8 mouse cellular contexts compared by ENCODE assay signal in the genomic region with DNA sequence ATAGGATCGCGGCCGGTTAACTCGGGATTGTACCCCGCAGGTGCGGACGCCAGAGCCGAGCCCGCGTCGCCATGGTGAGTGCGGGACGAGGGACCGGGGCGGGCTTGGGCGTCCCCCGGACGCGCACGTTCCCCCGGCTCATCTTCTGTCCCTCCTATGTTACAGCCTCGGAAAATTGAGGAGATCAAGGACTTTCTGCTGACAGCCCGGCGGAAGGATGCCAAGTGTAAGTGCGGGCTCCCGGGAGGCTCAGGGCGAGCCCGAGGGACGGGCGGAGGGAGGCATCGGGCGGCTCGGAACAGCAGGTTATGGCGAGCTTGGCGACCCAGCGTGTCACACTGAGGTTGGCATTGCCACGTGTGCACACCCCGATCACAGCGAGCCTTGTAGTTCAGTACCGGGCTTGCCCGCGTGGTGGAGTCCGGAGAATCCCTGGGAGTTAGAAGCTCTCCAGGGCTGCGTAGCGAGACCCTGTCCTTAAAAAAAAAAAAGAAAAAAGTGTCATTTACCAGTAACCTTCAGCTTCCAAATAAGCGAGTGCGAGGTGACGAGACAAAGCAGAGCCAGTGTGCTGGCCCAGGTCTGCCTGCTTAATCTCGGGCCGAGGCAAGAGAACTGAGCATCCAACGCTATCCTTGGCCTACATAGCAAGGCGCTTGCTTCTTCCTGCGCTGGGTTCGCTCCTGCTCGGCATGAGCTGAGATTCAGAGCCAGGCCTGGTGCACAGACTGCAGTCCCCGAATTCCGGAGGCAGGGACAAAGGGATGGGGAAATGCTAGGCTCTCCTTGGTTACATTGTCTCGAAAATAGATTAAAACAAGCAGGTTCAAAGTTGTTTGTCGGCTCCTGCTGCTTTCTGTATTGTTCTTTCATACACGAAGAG. TPM values are rescaled to one million over a fixed set of nuclear protein-coding genes. Genes with fewer than 3 reads are reported as not detected.
DNase-seq lines count a peak whose midpoint lies in the region; ATAC-seq lines count a peak whose summit lies in the region.

No protein-coding gene starts in this region.

- DNase-seq in T-cell, adult 2 months (ENCODE audit: low spot score) = peak; percentile 82
- DNase-seq in cerebellum, postnatal 4 days (ENCODE audit: low spot score in 2 of 2) = peak; percentile 60 to 82
- DNase-seq in frontal cortex, postnatal 36 days (ENCODE audit: low spot score in 2 of 2) = peak; percentile 66 to 80
- DNase-seq in hindbrain, embryonic 14.5 days (ENCODE audit: low spot score) = peak; percentile 85
- DNase-seq in left cerebral cortex, adult 11 months (ENCODE audit: low spot score) = peak; percentile 75
- peak; percentile 84 for DNase-seq in lung, postnatal 36 days
- DNase-seq in right cerebral cortex, adult 18-20 months = peak; percentile 79
- DNase-seq in urinary bladder, adult 18-20 months (ENCODE audit: low spot score in 2 of 2) = peak; percentile 55 to 73

- under 1% methylated on average over 58 of the region's 60 CpGs for WGBS in hindbrain, embryonic 14.5 days

- peak overlapping the region; percentile 65 for H3K4me2 ChIP-seq in hindbrain, embryonic 14.5 days (replicated peaks)

- H3K27me3 ChIP-seq in hindbrain, embryonic 14.5 days (ENCODE audit: control insufficient read depth, insufficient read depth, low read length) = no peaks in the 10 kb centered on the region

- peaks cover 15% of the 10 kb centered on the region for H3K4me1 ChIP-seq in hindbrain, embryonic 14.5 days (replicated peaks; ENCODE audit: control insufficient read depth, insufficient read depth, low read length)

- no peaks in the 10 kb centered on the region for H3K9me3 ChIP-seq in hindbrain, embryonic 14.5 days (ENCODE audit: control insufficient read depth, low read length)

- H3K4me3 ChIP-seq in hindbrain, embryonic 14.5 days (replicated peaks; ENCODE audit: low read length) = peak overlapping the region; percentile 73

- peak overlapping the region; percentile 90 for H3K9ac ChIP-seq in hindbrain, embryonic 14.5 days

- peak overlapping the region; percentile 91 for H3K27ac ChIP-seq in hindbrain, embryonic 14.5 days

- peak; percentile 64 for ATAC-seq in hindbrain, embryonic 14.5 days (ENCODE audit: low FRiP score)

- H3K36me3 ChIP-seq in hindbrain, embryonic 14.5 days (replicated peaks; ENCODE audit: control insufficient read depth, insufficient read depth) = peaks cover 38% of the 10 kb centered on the region

RNA-seq across cellular contexts. Expression of a gene that starts 0.7 kb away (rescaled TPM):
- polyA plus RNA-seq in hindbrain, embryonic 14.5 days (2014; fragmentation: Nextera tagmentation; extraction: Ambion mirVana) = 694 and 869 TPM in 2 replicates

RNA-seq across cellular contexts. Expression of a gene that starts 6.2 kb away (rescaled TPM):
- polyA plus RNA-seq in hindbrain, embryonic 14.5 days (2014; fragmentation: Nextera tagmentation; extraction: Ambion mirVana) = 32.0 and 35.1 TPM in 2 replicates

RNA-seq across cellular contexts. Expression of a gene that starts 58.2 kb away (rescaled TPM):
- 1.9 and 2.5 TPM in 2 replicates for polyA plus RNA-seq in hindbrain, embryonic 14.5 days (2014; fragmentation: Nextera tagmentation; extraction: Ambion mirVana)

Comparison
In these comparisons a context has a peak if more than half of its experiments do, and no peak if none do; other contexts are left out.
1. Peak in every context shown above with its lines: DNase-seq, ATAC-seq, H3K4me3 ChIP-seq and H3K27ac ChIP-seq.